Mouse (Mus musculus) liver, adult 2 months (tissue): ENCODE measurements at regions not wholly inside any gene's neighbourhood (a gene's known extent, or its start where the extent isn't known, plus 50 kb on each side); places are given as distances from the start of the nearest gene placed in this dataset.

Experiments used
- DNase-seq: peaks from one replicate; pipeline ENCODE4 v3.0.0-alpha.2; 2011; ENCODE audit warnings: low read depth, low spot score; ENCODE audit errors: extremely low read depth
- H3K27ac ChIP-seq: fragments of 200-500 bp; replicated peaks from 2 replicates; pipeline ENCODE4 v1.5.1; 2012; ENCODE audit warnings: low read depth, mild to moderate bottlenecking, control low read depth, inconsistent platforms, low read length; ENCODE audit not compliant: insufficient read depth
- H3K27me3 ChIP-seq: fragments of 200-500 bp; 2 replicates; pipeline ENCODE4 v1.6.1; 2012; ENCODE audit warnings: mild to moderate bottlenecking, moderate library complexity, low read length, inconsistent platforms; ENCODE audit not compliant: control insufficient read depth, insufficient read depth
- H3K36me3 ChIP-seq: fragments of 200-500 bp; 2 replicates; pipeline ENCODE4 v1.6.1; 2012; ENCODE audit warnings: low read length, inconsistent platforms; ENCODE audit not compliant: control insufficient read depth, insufficient read depth
- H3K4me1 ChIP-seq: fragments of 200-500 bp; 2 replicates; pipeline ENCODE4 v1.6.1; 2011; ENCODE audit warnings: low read length; ENCODE audit not compliant: control insufficient read depth, insufficient read depth
- H3K4me3 ChIP-seq: fragments of 200-500 bp; 2 replicates; pipeline ENCODE4 v1.5.1; 2011; ENCODE audit warnings: low read depth, mild to moderate bottlenecking, control low read depth, low read length, moderate library complexity; ENCODE audit not compliant: insufficient read depth
- H3K79me2 ChIP-seq: fragments of 200-500 bp; 2 replicates; pipeline ENCODE4 v1.6.1; 2012; ENCODE audit warnings: inconsistent platforms, mild to moderate bottlenecking, low read length, moderate library complexity; ENCODE audit not compliant: control insufficient read depth, insufficient read depth
- H3K9ac ChIP-seq: fragments of 200-500 bp; 2 replicates; pipeline ENCODE4 v1.6.1; 2012; ENCODE audit warnings: low read depth, mild to moderate bottlenecking, control low read depth, inconsistent platforms, low read length
- CTCF ChIP-seq: fragments of 200-500 bp; IDR thresholded peaks from 2 replicates; pipeline ENCODE4 v1.5.1; 2011; ENCODE audit warnings: low read depth, low read length, control low read depth
- POLR2A ChIP-seq: fragments of 200-500 bp; IDR thresholded peaks from 2 replicates; pipeline ENCODE4 v1.6.1; 2011; ENCODE audit warnings: low read length, control low read depth; ENCODE audit not compliant: insufficient read depth; ENCODE audit errors: extremely low read depth
- WGBS: fragments of 180-500 bp; shearing (Covaris S2); methylation state at CpG from one replicate; pipeline ENCODE4 v1.1.7; 2018; 5-methylcytosine and 5-hydroxymethylcytosine counted together

DNA sequence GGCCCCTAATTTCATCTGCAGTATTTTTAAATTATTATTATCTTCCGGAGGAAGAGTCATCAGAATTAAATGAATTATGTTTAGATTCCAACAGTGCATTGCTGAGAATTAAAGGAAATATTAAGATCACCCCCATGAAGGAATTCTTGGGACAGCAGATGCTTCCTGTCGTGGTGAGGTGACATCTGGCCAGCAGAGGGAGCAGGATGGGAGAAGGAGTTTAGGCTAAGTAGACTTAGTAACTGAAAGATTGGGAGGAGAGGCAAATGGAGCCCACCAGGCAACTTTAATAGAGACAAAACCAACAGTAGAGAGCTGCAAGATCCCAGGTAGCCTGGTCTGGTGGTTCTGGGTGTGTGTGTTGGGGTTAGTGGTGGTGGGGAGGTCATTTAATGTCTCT, 629.5 kb upstream of the Kirrel3 start:
- Histone ChIP-seq H3K27ac (no peak overlapping the region), H3K4me3 (no peak overlapping the region), H3K9ac (no peak overlapping the region), H3K79me2 (no peaks in the 10 kb centered on the region), H3K36me3 (no peaks in the 10 kb centered on the region), H3K4me1 (no peaks in the 10 kb centered on the region), H3K27me3 (no peaks in the 10 kb centered on the region)
- TF ChIP-seq POLR2A (no peak), CTCF (no peak)
- DNase-seq, result no peak
- 34% methylated on average over 2 of the region's 2 CpGs for WGBS

DNA sequence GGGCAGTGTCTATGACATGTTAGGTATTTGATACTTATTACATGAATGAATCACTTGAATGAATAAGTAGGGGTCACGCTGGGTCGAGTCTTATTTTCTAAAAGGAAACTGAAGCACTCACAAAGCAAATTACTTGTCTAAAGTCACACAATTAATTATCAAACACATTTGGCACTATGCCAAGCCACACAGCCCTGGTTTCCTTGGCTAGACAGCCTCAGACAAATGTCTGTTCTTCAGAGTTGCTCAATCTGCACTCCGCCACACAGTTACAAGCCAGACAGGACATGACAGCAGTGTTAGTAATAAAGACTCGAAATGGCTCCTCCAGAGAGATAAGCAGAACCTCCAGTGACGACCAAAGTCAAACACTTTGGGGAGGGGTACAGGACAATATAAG, 627.2 kb upstream of the Kirrel3 start:
- Histone ChIP-seq H3K27me3 (no peaks in the 10 kb centered on the region), H3K4me3 (no peak overlapping the region), H3K36me3 (no peaks in the 10 kb centered on the region), H3K79me2 (no peaks in the 10 kb centered on the region), H3K27ac (no peak overlapping the region), H3K9ac (no peak overlapping the region), H3K4me1 (no peaks in the 10 kb centered on the region)
- 49% methylated on average over 5 of the region's 5 CpGs for WGBS
- TF ChIP-seq POLR2A (no peak), CTCF (no peak)
- DNase-seq, result no peak

DNA sequence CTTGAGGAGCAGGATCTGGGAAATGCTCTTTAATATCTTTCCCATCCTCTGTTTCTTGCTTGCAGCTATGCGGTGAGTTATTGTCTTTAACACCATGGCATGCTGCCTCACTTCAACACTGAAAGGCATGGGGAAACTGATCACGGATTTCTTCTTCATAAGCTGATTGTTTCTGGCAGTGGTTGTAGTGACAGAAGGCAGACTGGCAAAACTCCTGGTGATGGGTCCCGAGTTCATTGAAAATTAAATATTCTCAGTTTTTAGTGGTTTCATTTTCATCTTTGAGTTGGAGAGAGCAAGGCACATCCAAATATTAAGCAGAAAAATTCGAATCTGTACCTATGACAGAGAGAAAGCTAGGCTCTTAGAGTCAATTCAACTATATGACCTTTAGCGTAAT, 617.0 kb upstream of the Kirrel3 start:
- H3K4me1 ChIP-seq, result no peaks in the 10 kb centered on the region
- H3K9ac ChIP-seq, result no peak overlapping the region
- 74% methylated on average over 5 of the region's 5 CpGs for WGBS
- H3K27me3 ChIP-seq, result no peaks in the 10 kb centered on the region
- no peak for DNase-seq
- no peaks in the 10 kb centered on the region for H3K36me3 ChIP-seq
- H3K27ac ChIP-seq, result no peak overlapping the region
- no peaks in the 10 kb centered on the region for H3K79me2 ChIP-seq
- no peak overlapping the region for H3K4me3 ChIP-seq
- TF ChIP-seq CTCF (no peak), POLR2A (no peak)

DNA sequence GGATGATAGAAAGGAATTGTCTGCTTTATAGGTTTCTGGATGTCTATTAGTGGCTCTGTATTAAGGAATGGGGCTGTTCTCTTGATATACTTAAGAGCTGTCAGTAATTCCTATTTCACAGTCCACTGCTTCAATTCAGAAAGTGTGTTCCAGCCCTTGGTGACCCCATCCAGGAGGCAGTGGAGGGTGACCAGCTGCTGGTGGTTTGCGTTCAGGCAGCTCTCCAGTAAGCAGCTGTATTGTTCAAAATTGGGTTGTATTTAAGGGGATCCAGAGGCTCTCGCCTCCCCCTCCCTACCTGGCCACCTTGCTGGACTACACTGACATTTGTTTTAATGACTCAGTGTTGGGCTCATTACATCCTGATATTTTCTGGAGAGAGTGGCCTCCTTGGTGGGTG, 598.4 kb upstream of the Kirrel3 start:
- TF ChIP-seq CTCF, result no peak
- no peak for TF ChIP-seq POLR2A
- Histone ChIP-seq H3K27ac (no peak overlapping the region), H3K79me2 (no peaks in the 10 kb centered on the region), H3K36me3 (no peaks in the 10 kb centered on the region), H3K27me3 (no peaks in the 10 kb centered on the region), H3K4me1 (no peaks in the 10 kb centered on the region), H3K4me3 (no peak overlapping the region), H3K9ac (no peak overlapping the region)
- 77% methylated on average over 2 of the region's 2 CpGs for WGBS
- no peak for DNase-seq

DNA sequence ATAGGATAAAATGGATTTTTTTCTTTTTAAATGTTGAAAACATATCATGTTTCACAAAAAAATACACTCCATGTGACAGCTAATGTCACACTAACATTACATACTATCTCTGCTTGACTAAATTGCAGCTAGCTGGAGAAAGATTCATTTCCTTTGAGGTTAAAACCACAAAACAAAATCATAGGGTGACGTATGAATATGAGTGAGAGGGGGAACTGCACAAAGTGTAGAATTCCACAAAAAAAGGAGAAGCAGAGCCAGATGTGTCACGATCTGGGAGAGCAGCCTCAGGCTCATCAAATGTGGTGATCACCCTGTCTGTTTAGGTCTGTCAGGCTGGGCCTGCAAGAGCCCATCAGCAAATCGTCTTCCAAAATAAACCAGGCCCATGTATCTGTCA, 593.7 kb upstream of the Kirrel3 start:
- TF ChIP-seq CTCF (no peak), POLR2A (no peak)
- WGBS, result 64% methylated on average over 3 of the region's 3 CpGs

DNA sequence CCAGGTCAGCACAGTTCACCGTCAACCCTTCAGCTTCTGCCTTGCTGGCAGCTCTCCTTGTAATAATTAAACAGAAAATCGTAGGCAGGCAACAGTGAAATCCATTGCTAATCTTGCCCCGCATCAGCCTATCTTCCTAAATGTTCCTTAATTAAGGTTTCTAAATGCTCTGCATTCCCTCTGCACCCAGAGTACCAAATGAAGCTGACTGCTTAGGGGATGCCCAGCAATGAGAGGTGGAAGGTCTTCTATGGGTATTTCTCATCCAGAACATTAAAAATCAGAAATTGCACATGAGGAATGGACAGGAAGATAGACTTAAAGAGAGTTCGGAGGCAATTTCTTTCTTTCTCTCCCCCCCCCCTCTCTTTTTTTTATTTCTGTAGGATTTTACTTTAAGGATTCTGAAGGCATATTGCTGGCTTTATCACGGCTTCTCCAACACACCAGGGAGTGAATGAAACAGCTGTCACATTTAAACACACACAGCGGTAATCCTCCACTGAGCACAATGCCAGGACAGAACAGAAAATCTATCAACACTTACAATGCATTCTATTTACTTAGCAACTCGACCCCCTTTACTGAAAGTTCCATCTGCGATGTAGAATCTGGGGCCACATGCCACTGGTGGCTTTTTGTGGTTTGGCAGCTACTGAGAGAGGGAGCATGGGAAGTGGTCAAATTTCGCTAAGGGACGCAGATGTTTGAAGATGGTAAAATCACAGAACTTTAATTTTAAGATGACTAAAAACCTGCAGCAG, 584.2 kb upstream of the Kirrel3 start:
- 48% methylated on average over 10 of the region's 10 CpGs for WGBS
- H3K36me3 ChIP-seq, result no peaks in the 10 kb centered on the region
- H3K9ac ChIP-seq, result no peak overlapping the region
- no peak for DNase-seq
- H3K27ac ChIP-seq, result no peak overlapping the region
- no peaks in the 10 kb centered on the region for H3K4me1 ChIP-seq
- H3K79me2 ChIP-seq, result no peaks in the 10 kb centered on the region
- no peaks in the 10 kb centered on the region for H3K27me3 ChIP-seq
- TF ChIP-seq POLR2A, result no peak
- no peak for TF ChIP-seq CTCF
- H3K4me3 ChIP-seq, result no peak overlapping the region

More for the DNA sequence above, 593.7 kb upstream of the Kirrel3 start:
- Histone ChIP-seq H3K27ac (no peak overlapping the region), H3K36me3 (no peaks in the 10 kb centered on the region), H3K4me3 (no peak overlapping the region), H3K27me3 (no peaks in the 10 kb centered on the region), H3K9ac (no peak overlapping the region), H3K4me1 (no peaks in the 10 kb centered on the region), H3K79me2 (no peaks in the 10 kb centered on the region)
- no peak for DNase-seq
